Mouse (Mus musculus) heart, embryonic 11.5 days (tissue): ENCODE data around the gene Ntn5. TPM values are rescaled to one million over a fixed set of nuclear protein-coding genes. Genes with fewer than 3 reads are reported as not detected.
A peak's percentile ranks its signal among the peaks of the same experiment; 100 is the strongest.

Experiments
- ATAC-seq: fragments of 200-750 bp; cut with Nextera tagmentation; replicated peaks from 2 replicates; pipeline ENCODE4 v1.8.0; 2017; ENCODE audit warnings: moderate library complexity; ENCODE audit not compliant: insufficient number of reproducible peaks, low FRiP score, low TSS enrichment
- H3K27ac ChIP-seq: fragments of 300-500 bp; sonication (generic); 2 replicates; pipeline ENCODE4 v1.5.1; 2014; ENCODE audit warnings: mild to moderate bottlenecking, low read depth, low read length
- H3K27me3 ChIP-seq: fragments of 300-500 bp; sonication (generic); 2 replicates; pipeline ENCODE4 v1.6.1; 2014; ENCODE audit warnings: mild to moderate bottlenecking, low read length, mixed read lengths; ENCODE audit not compliant: control insufficient read depth, insufficient read depth
- H3K36me3 ChIP-seq: fragments of 300-500 bp; sonication (generic); 2 replicates; pipeline ENCODE4 v1.6.1; 2014; ENCODE audit warnings: mild to moderate bottlenecking, low read length, moderate library complexity, mixed read lengths; ENCODE audit not compliant: control insufficient read depth, insufficient read depth
- H3K4me1 ChIP-seq: fragments of 300-500 bp; sonication (generic); 2 replicates; pipeline ENCODE4 v1.6.1; 2014; ENCODE audit warnings: low read length; ENCODE audit not compliant: control insufficient read depth, insufficient read depth
- H3K4me2 ChIP-seq: fragments of 300-500 bp; sonication (generic); 2 replicates; pipeline ENCODE4 v1.6.1; 2014; ENCODE audit warnings: mild to moderate bottlenecking, moderate library complexity
- H3K4me3 ChIP-seq: fragments of 300-500 bp; sonication (generic); 2 replicates; pipeline ENCODE4 v1.5.1; 2014; ENCODE audit warnings: low read depth, low read length
- H3K9ac ChIP-seq: fragments of 300-500 bp; sonication (generic); 2 replicates; pipeline ENCODE4 v1.6.1; 2014; ENCODE audit warnings: mild to moderate bottlenecking, low read depth, low read length, moderate library complexity
- H3K9me3 ChIP-seq: fragments of 300-500 bp; sonication (generic); replicated peaks from 2 replicates; pipeline ENCODE4 v1.6.1; 2016; ENCODE audit warnings: low read length; ENCODE audit not compliant: control insufficient read depth
- WGBS: fragments of 180-500 bp; shearing (Covaris S2); extraction: QIAGEN DNeasy Blood & Tissue Kit; methylation state at CpG from one replicate; pipeline ENCODE4 v1.1.7; 2014; ENCODE audit not compliant: insufficient replicate concordance; 5-methylcytosine and 5-hydroxymethylcytosine counted together
- polyA plus RNA-seq: library from polyadenylated mRNA; unstranded; fragments of >200 nt; fragmentation: Nextera tagmentation; extraction: Ambion mirVana; gene quantifications from 2 replicates; pipeline ENCODE4 v1.2.1, GENCODE M21; 2014

Ntn5 gene
- polyA plus RNA-seq, 1 experiment from 2014 or later = not detected

DNA sequence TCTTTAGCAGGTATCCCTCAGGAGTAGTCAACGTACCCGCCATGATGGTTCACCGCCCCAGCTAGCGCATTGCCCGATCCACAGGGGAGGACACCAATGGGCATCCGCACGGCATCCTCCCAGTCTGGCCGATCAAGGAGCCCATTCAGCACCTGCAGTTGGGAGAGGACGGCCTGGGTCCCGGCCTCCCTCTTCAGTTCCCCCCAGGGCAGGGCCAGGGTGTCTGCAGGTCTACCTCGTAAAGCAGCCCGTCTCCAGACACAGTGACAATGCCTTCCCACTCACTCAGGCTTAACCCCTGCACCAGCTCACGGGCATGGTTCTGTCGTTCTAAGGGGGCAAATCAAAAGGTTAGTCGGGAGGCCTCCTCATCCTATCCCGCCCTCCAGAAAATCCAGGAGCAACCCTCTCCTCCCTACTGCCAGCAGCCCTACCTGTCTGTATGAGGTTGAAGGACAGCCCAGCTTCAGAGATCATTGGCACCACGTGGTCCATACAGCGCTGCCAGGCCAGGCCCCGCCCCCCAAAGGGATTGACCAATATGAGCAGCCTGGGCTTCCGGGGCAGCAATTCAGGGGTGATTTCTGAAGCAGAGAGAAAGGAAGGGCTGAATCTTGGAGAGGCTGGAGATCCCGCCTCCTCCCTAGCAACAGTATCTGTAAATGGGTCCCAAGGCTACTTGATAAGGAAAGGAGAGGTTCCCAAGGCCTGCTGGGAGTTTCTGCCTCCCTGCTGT is 28.4 kb downstream of the Ntn5 start:
- Histone ChIP-seq H3K27ac (no peak overlapping the region), H3K4me2 (no peak overlapping the region), H3K27me3 (no peaks in the 10 kb centered on the region), H3K9me3 (no peaks in the 10 kb centered on the region), H3K4me1 (peaks cover 44% of the 10 kb centered on the region), H3K36me3 (peaks cover 23% of the 10 kb centered on the region), H3K9ac (no peak overlapping the region), H3K4me3 (no peak overlapping the region)
- 88% methylated on average over 21 of the region's 21 CpGs for WGBS
- no peak for ATAC-seq

DNA sequence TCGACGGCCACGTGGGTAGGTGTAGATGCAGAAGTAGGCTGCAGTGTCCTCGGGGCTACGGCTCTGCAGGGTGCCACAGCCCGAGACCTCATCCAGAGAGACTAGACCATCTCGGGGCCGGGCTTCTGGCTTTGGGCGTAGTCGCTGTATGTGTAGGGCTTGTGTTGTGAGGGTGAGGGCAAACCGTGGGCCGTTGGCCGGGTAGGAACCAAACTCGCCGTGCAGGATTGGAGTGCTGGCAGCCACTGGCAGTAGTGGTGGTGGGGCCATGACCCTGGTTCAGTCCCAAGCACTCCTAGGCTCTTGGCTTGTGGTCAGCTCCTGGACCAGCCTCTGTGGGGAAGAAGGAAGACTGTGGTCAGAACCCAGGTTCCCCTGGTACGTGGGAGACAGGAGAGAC is 29.6 kb downstream of the Ntn5 start:
- WGBS = 90% methylated on average over 16 of the region's 16 CpGs
- Histone ChIP-seq H3K4me3 (no peak overlapping the region), H3K27ac (no peak overlapping the region), H3K9ac (no peak overlapping the region), H3K9me3 (no peaks in the 10 kb centered on the region), H3K27me3 (no peaks in the 10 kb centered on the region), H3K4me1 (peaks cover 33% of the 10 kb centered on the region), H3K36me3 (peaks cover 23% of the 10 kb centered on the region), H3K4me2 (no peak overlapping the region)
- ATAC-seq = no peak

DNA sequence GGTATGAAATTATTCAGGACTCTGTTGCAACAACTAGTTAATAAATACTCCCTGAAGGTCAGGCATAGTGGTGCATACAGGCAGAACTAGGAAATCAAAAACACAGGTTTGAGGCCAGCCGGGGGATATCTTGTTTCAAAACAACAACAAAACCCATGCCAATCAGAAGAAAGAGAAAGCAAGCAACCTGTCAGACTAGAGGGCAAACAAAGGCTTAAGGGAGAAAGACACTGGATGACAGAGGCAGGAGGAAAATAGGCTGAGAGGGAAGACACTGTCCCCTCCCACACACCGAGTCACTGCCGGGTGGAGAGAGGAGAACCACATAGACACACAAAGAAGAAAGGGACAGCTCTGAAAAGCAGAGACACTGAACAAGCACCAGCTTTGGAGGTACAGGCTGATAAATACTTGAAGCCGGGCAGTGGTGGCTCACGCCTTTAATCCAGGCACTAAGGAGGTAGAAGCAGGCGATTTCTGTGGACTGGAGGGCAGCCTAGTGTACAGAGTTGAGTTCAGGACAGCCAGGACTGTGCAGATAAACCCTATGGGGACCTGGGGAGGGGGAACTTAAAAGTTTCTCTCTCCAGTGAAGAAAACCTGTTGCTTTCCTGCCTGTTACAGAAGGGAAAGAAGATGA is 30.2 kb downstream of the Ntn5 start:
- Histone ChIP-seq H3K27ac (no peak overlapping the region), H3K4me3 (peak overlapping the region; percentile 97; the same call in 1 of the 2 replicates), H3K4me1 (peaks cover 32% of the 10 kb centered on the region), H3K9ac (peak overlapping the region; percentile 78), H3K27me3 (no peaks in the 10 kb centered on the region), H3K4me2 (peak overlapping the region; percentile 96), H3K36me3 (peaks cover 23% of the 10 kb centered on the region), H3K9me3 (no peaks in the 10 kb centered on the region)
- WGBS = 88% methylated on average over 6 of the region's 6 CpGs
- ATAC-seq = no peak

DNA sequence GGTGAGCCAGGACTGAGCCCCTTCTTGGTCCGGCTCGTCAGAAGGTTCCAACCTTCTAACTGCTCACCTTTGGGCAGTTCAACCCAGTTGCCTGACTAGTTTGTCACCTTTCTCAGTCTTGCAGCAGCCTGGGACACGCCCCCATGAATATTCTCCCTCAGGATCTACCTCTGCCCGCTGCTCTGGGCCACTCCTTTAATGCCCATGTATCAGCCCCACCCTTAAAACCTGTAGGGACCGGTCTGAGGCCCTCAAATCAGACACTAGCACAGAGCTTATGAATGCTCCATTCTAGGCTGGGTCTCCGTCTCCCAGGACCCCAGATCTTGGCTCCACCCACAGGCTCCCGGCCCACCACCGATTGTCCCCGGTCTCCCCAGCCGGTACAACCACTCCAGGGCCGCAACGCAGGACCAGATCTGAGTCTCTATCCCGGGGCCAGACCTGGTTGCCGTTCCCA is 30.8 kb downstream of the Ntn5 start:
- 11% methylated on average over 14 of the region's 14 CpGs for WGBS
- Histone ChIP-seq H3K27me3 (no peaks in the 10 kb centered on the region), H3K4me3 (peak overlapping the region; percentile 97), H3K4me1 (peaks cover 38% of the 10 kb centered on the region), H3K9me3 (no peaks in the 10 kb centered on the region), H3K9ac (peak overlapping the region; percentile 78), H3K4me2 (peak overlapping the region; percentile 96), H3K27ac (0 out of 2 replicates have a peak overlapping the region, but pooled peaks have one; percentile 0), H3K36me3 (peaks cover 29% of the 10 kb centered on the region)
- peak; percentile 16 for ATAC-seq

DNA sequence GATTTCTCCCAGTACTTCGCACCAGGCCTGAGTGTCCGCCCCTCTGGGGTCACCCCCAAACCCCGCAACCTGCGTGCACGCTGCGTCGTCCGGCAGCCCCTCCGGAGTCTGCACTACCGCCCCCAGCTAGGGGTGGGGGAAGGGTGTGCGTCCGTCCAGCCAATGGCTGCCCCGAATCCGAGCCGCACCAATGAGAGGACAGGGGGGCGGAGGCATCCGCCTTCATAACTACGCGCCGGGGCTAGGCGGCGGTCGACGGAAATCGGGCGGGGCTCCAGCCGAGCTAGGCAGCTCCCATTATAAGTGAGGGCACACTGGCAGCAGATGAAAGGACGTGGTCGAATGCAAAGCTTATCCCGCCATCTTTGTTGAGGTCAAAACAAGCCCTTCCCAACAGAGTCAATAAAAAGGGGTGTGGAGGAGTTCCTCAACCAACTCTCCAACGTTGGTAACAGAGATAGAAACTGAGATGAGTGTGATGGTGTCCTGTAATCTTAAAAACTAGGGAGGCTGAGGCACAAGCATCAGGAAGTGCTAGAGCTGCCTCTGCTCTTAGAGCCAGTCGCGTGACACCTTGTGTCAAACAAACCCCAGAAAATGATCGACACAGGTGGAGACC is 31.4 kb downstream of the Ntn5 start, which contains the start of gene Rpl18:
Gene Rpl18 (plus strand): TSS at position 368 of the 619 bp plus-strand sequence.
- no peaks in the 10 kb centered on the region for H3K27me3 ChIP-seq
- no peaks in the 10 kb centered on the region for H3K9me3 ChIP-seq
- peak within 1 kb of the TSS; percentile 97 for H3K4me3 ChIP-seq
- peak within 1 kb of the TSS; percentile 78 for H3K9ac ChIP-seq
- peaks cover 41% of the 10 kb centered on the region for H3K4me1 ChIP-seq
- H3K4me2 ChIP-seq = peak within 1 kb of the TSS; percentile 96
- H3K27ac ChIP-seq = peak within 1 kb of the TSS; percentile 60
- peak; percentile 88 for ATAC-seq
- H3K36me3 ChIP-seq = peaks cover 32% of the 10 kb centered on the region
- 6% methylated on average over 34 of the region's 34 CpGs for WGBS

DNA sequence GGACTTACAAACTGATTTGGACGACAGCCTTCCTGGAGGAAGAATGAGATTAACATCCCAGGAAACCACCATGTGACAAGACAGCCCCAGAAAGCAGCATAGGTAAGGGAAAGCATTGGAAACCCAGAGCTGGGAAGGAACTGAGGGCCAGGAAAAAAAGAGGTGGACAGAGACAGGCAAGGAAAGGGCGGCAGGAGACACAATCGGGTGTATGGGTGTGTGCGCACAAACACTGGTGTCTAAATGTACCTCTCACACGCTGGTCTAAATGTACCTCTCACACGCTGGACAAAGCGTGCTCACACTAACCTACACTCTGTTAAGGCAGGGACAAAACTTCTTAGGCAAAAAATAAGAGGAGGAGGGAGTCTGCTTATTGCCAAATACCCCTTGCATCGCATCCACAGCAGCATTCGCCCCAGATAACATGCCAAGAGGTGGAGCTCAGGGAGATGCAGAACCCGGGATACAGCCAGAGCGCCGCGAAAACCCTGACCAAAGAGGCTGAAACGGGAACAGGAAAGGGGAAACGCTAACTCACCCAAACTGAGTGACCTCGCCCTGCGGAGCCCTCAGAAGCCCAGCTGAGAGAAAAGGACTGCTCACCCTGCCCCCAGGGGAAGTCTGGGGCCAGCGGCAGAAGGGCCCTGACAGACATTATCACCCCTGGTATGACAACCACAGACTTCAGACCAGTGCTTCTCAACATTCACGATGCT is 32.1 kb downstream of the Ntn5 start:
- Histone ChIP-seq H3K9me3 (no peaks in the 10 kb centered on the region), H3K27ac (peak overlapping the region; percentile 60), H3K27me3 (no peaks in the 10 kb centered on the region), H3K36me3 (peaks cover 35% of the 10 kb centered on the region), H3K4me1 (peaks cover 41% of the 10 kb centered on the region), H3K4me3 (peak overlapping the region; percentile 97), H3K4me2 (peak overlapping the region; percentile 96), H3K9ac (peak overlapping the region; percentile 54; the same call in 1 of the 2 replicates)
- no peak for ATAC-seq
- 80% methylated on average over 19 of the region's 19 CpGs for WGBS

DNA sequence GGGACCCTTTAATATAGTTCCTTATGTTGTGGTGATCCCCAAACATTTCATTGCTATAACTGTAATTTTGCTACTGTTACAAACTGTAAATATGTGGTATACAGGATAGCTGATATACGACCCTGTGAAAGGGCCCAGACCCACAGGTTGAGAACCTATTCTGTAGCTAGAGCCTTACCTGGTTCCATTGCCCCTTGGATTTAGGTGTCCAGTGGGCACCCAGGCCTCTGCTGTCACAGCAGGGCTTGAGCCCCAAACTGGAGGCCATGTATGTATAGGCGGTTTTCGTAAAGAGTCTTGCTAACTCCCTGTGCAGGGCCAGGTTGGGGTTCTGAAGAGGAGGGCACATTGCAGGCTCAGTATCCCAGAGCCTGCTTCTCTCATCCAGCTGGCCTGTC is 32.6 kb downstream of the Ntn5 start:
- WGBS = 84% methylated on average over 3 of the region's 3 CpGs
- no peaks in the 10 kb centered on the region for H3K9me3 ChIP-seq
- peaks cover 41% of the 10 kb centered on the region for H3K4me1 ChIP-seq
- H3K36me3 ChIP-seq = peaks cover 34% of the 10 kb centered on the region
- peak overlapping the region; percentile 93; the same call in 1 of the 2 replicates for H3K9ac ChIP-seq
- H3K4me3 ChIP-seq = peak overlapping the region; percentile 97
- no peak overlapping the region for H3K27ac ChIP-seq
- peak overlapping the region; percentile 96 for H3K4me2 ChIP-seq
- no peak for ATAC-seq
- no peaks in the 10 kb centered on the region for H3K27me3 ChIP-seq
